Mouse (Mus musculus): Measurements from ENCODE around the gene Ecpas. TPM values are rescaled to one million over a fixed set of nuclear protein-coding genes. Genes with fewer than 3 reads are reported as not detected.

The Ecpas gene
- total RNA-seq, 4 experiments from 2014 or later, result 142 to 177 (median 168) TPM

Other genes with a start within 250 kb of the Ecpas start
- under 1 TPM in 3 of 4 experiments, not detected in 1; 0.23 to 0.77 (median 0.31) TPM for gene Olfr267, start 125.0 kb downstream of the Ecpas start, total RNA-seq (2022)
- 10 to 100 TPM in 2 of 4 experiments, 1 to 10 TPM in 2; 4.3 to 11.6 (median 8.5) TPM for gene Zkscan16, start 30.9 kb upstream of the Ecpas start, total RNA-seq (2022)
- 10 to 100 TPM; 18.0 to 54.4 (median 29.9) TPM for gene Ptgr1, start 74.4 kb upstream of the Ecpas start, total RNA-seq (2022)
- gene Dnajc25, start 82.3 kb upstream of the Ecpas start, total RNA-seq (2022), result 10 to 100 TPM; 13.1 to 19.6 (median 15.3) TPM
- gene Gm20503, start 90.5 kb upstream of the Ecpas start, total RNA-seq (2022), result 1 to 10 TPM in 3 of 4 experiments, not detected in 1; 2.7 to 8.3 (median 6.3) TPM
- 10 to 100 TPM; 22.4 to 39.2 (median 34.3) TPM for gene Gng10, start 122.3 kb upstream of the Ecpas start, total RNA-seq (2022)
- under 1 TPM in 2 of 4 experiments, not detected in 2; 0.25 to 0.27 TPM for gene AI481877, start 226.2 kb upstream of the Ecpas start, total RNA-seq (2022)

All from adrenal gland, adult 8-10 months (tissue).